Mouse (Mus musculus) urinary bladder, adult 2 months (tissue): ENCODE measurements around the gene Irx4. TPM values are rescaled to one million over a fixed set of nuclear protein-coding genes. Genes with fewer than 3 reads are reported as not detected.

Experiments used
- polyA plus RNA-seq: library from polyadenylated mRNA; depleted of rRNA; stranded (reverse); fragments of >200 nt; gene quantifications from 2 replicates; pipeline ENCODE4 v1.2.3, GENCODE M21; 2012; rRNA removed

The Irx4 gene
- polyA plus RNA-seq, 1 experiment = not detected

Other genes with a start within 250 kb of the Irx4 start
- gene Mrpl36, start 68.0 kb downstream of the Irx4 start, polyA plus RNA-seq = 78.1 and 91.9 TPM in 2 replicates
- gene Ndufs6, start 68.1 kb downstream of the Irx4 start, polyA plus RNA-seq = 236 and 266 TPM in 2 replicates
- 15.2 and 17.2 TPM in 2 replicates for gene Lpcat1, start 206.7 kb downstream of the Irx4 start, polyA plus RNA-seq